Comparison of ENCODE assay signal across 15 mouse cellular contexts in the genomic region with DNA sequence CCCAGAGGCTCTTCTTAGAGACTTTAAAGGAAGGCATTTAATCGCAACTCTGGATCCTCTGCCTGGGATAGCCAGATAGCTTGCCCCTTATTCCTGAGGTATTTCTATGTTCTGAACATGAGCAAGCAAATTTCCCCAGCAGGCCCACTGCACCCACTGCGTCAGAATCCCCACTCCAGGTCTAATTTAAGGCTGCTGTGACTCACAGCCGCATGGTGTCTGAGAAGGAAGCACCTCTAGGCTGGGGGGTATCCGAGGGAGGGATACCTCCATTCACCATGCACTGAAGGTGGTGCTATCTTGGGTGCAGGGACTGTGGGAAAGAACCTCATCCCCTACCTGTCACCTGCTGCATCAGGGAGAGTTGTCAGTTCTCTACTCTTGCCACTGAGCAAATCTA. TPM values are rescaled to one million over a fixed set of nuclear protein-coding genes. Genes with fewer than 3 reads are reported as not detected.
DNase-seq lines count a peak whose midpoint lies in the region; ATAC-seq lines count a peak whose summit lies in the region.
"Had no signal": no experiment of that assay in that cellular context is flagged by ENCODE, and none has a peak within 500 bp of the region (broad histone marks: within the 10 kb centered on the region; RNA-seq: fewer than 3 reads in every experiment).

No protein-coding gene starts in this region.

- no peak overlapping the region for H3K4me2 ChIP-seq in midbrain, embryonic 13.5 days (replicated peaks)
- H3K4me2 ChIP-seq in midbrain, embryonic 14.5 days (ENCODE audit: low read length) = no peak overlapping the region

- H3K9me3 ChIP-seq in midbrain, embryonic 13.5 days = no peaks in the 10 kb centered on the region
- no peaks in the 10 kb centered on the region for H3K9me3 ChIP-seq in midbrain, embryonic 14.5 days (ENCODE audit: control insufficient read depth, low read length)
- H3K9me3 ChIP-seq: embryonic facial prominence, embryonic 10.5 days; forebrain, embryonic 13.5 days; heart, embryonic 12.5 days; limb, embryonic 13.5 days had no signal

- H3K27ac ChIP-seq in midbrain, embryonic 13.5 days = no peak overlapping the region
- no peak overlapping the region for H3K27ac ChIP-seq in midbrain, embryonic 14.5 days (replicated peaks; ENCODE audit: low read depth, low read length)
- H3K27ac ChIP-seq: embryonic facial prominence, embryonic 10.5 days; forebrain, embryonic 13.5 days; kidney, postnatal 0 days; limb, embryonic 13.5 days had no signal

- 80% methylated on average over 4 of the region's 4 CpGs for WGBS in midbrain, embryonic 13.5 days
- 82% methylated on average over 4 of the region's 4 CpGs for WGBS in midbrain, embryonic 14.5 days

- peak; percentile 62 for DNase-seq in heart, adult 11 months
- no peak for DNase-seq in heart, postnatal 14 days
- DNase-seq in midbrain, embryonic 14.5 days = no peak
- DNase-seq in right cerebral cortex, postnatal 25 days = peak; percentile 59
- no peak for DNase-seq in right cerebral cortex, postnatal 4 days
- peak; percentile 27 for DNase-seq in telencephalon, adult 2 months (ENCODE audit: low read depth, low spot score)
- no peak for DNase-seq in adrenal gland, postnatal 10 days

- ATAC-seq in midbrain, embryonic 13.5 days = peak; percentile 62; the same call in 1 of the 2 replicates
- ATAC-seq in midbrain, embryonic 14.5 days (ENCODE audit: low FRiP score, low TSS enrichment) = no peak
- ATAC-seq: intestine, postnatal 0 days had no signal

- no peaks in the 10 kb centered on the region for H3K36me3 ChIP-seq in midbrain, embryonic 13.5 days
- no peaks in the 10 kb centered on the region for H3K36me3 ChIP-seq in midbrain, embryonic 14.5 days (ENCODE audit: control insufficient read depth, insufficient read depth, low read length)
- H3K36me3 ChIP-seq: embryonic facial prominence, embryonic 10.5 days; heart, embryonic 12.5 days; limb, embryonic 13.5 days had no signal

- no peak overlapping the region for H3K4me3 ChIP-seq in midbrain, embryonic 13.5 days (replicated peaks)
- no peak overlapping the region for H3K4me3 ChIP-seq in midbrain, embryonic 14.5 days (replicated peaks; ENCODE audit: low read depth, low read length)
- H3K4me3 ChIP-seq: embryonic facial prominence, embryonic 10.5 days; forebrain, embryonic 13.5 days; heart, embryonic 12.5 days; limb, embryonic 13.5 days had no signal

- no peak overlapping the region for H3K9ac ChIP-seq in midbrain, embryonic 13.5 days (replicated peaks)
- no peak overlapping the region for H3K9ac ChIP-seq in midbrain, embryonic 14.5 days (replicated peaks; ENCODE audit: low read length)
- H3K9ac ChIP-seq: forebrain, embryonic 13.5 days; heart, embryonic 12.5 days; limb, embryonic 13.5 days; liver, postnatal 0 days had no signal

- H3K27me3 ChIP-seq in midbrain, embryonic 13.5 days = peaks cover 12% of the 10 kb centered on the region
- H3K27me3 ChIP-seq in midbrain, embryonic 14.5 days (ENCODE audit: control insufficient read depth, insufficient read depth, low read length) = no peaks in the 10 kb centered on the region
- H3K27me3 ChIP-seq: forebrain, embryonic 13.5 days had no signal

- 0 out of 2 replicates have a peak, but pooled peaks cover 6% of the 10 kb centered on the region for H3K4me1 ChIP-seq in midbrain, embryonic 13.5 days (replicated peaks)
- H3K4me1 ChIP-seq in midbrain, embryonic 14.5 days (ENCODE audit: control insufficient read depth, insufficient read depth, low read length) = no peaks in the 10 kb centered on the region
- H3K4me1 ChIP-seq: embryonic facial prominence, embryonic 10.5 days; forebrain, embryonic 13.5 days; heart, embryonic 12.5 days had no signal

- intact Hi-C loops in heart, postnatal 14 days (cut with DNase I) = loop anchor here (1.0 to 10.0 kb wide), 5 partner anchors 41 to 288 kb away; a partner anchor contains a TSS

RNA-seq across cellular contexts. Expression of a gene that starts 40.4 kb away (rescaled TPM):
- total RNA-seq in heart, postnatal 14 days (2021) = 10 to 100 TPM in 1 of 2 experiments, 1 to 10 TPM in 1; 8.0 to 10.6 TPM
- 53.7 and 57.8 TPM in 2 replicates for polyA plus RNA-seq in midbrain, embryonic 13.5 days (2015; fragmentation: Nextera tagmentation; extraction: Ambion mirVana)
- polyA plus RNA-seq in midbrain, embryonic 14.5 days (2014; fragmentation: Nextera tagmentation; extraction: Ambion mirVana) = 74.4 and 76.9 TPM in 2 replicates
- 10 to 100 TPM; 17.0 to 20.4 TPM for total RNA-seq in adrenal gland, postnatal 10 days (2021)

Comparison
In these comparisons a context has a peak if more than half of its experiments do, and no peak if none do; other contexts are left out.
1. DNase-seq: peak in heart, adult 11 months (single experiment), right cerebral cortex, postnatal 25 days (single experiment) and telencephalon, adult 2 months (single experiment); none in heart, postnatal 14 days (0 of 2), midbrain, embryonic 14.5 days (single experiment), right cerebral cortex, postnatal 4 days (single experiment) and adrenal gland, postnatal 10 days (single experiment).